Mouse (Mus musculus) kidney, postnatal 0 days (tissue): ENCODE data around the gene 1700042G07Rik. TPM values are rescaled to one million over a fixed set of nuclear protein-coding genes. Genes with fewer than 3 reads are reported as not detected.
"Not testable (repeated sequence)": the region's sequence is repeated elsewhere in the genome, so short reads cannot be mapped to it uniquely, and the experiment has no call there.

Source experiments
- ATAC-seq: fragments of 200-750 bp; cut with Nextera tagmentation; replicated peaks from 2 replicates; pipeline ENCODE4 v1.8.0; 2017; ENCODE audit warnings: low read depth, moderate number of reproducible peaks, moderate TSS enrichment, moderate library complexity; ENCODE audit not compliant: low FRiP score
- DNase-seq: peaks from one replicate; pipeline ENCODE4 v3.0.0-alpha.2; 2016; ENCODE audit warnings: low spot score
- H3K27ac ChIP-seq: fragments of 300-500 bp; sonication (generic); 2 replicates; pipeline ENCODE4 v1.5.1; 2014; ENCODE audit warnings: mild to moderate bottlenecking
- H3K27me3 ChIP-seq: fragments of 300-500 bp; sonication (generic); 2 replicates; pipeline ENCODE4 v1.6.1; 2014; ENCODE audit warnings: low read length, mixed read lengths; ENCODE audit not compliant: insufficient read depth
- H3K36me3 ChIP-seq: fragments of 300-500 bp; sonication (generic); 2 replicates; pipeline ENCODE4 v1.6.1; 2014; ENCODE audit warnings: low read length, mixed read lengths; ENCODE audit not compliant: insufficient read depth
- H3K4me1 ChIP-seq: fragments of 300-500 bp; sonication (generic); replicated peaks from 2 replicates; pipeline ENCODE4 v1.6.1; 2014; ENCODE audit warnings: antibody characterized with exemption, low read length, mixed read lengths; ENCODE audit not compliant: insufficient read depth
- H3K4me2 ChIP-seq: fragments of 300-500 bp; sonication (generic); 2 replicates; pipeline ENCODE4 v1.6.1; 2014; ENCODE audit warnings: mild to moderate bottlenecking, low read length, moderate library complexity, mixed read lengths
- H3K4me3 ChIP-seq: fragments of 300-500 bp; sonication (generic); replicated peaks from 2 replicates; pipeline ENCODE4 v1.5.1; 2014; ENCODE audit warnings: low read depth, low read length
- H3K9ac ChIP-seq: fragments of 300-500 bp; sonication (generic); 2 replicates; pipeline ENCODE4 v1.6.1; 2014; ENCODE audit warnings: low read depth, low read length
- H3K9me3 ChIP-seq: fragments of 300-500 bp; sonication (generic); replicated peaks from 2 replicates; pipeline ENCODE4 v1.6.1; 2016; ENCODE audit warnings: low read length, inconsistent platforms, mixed read lengths
- CTCF ChIP-seq: IDR thresholded peaks from 2 replicates; pipeline ENCODE4 v1.5.1; 2016; ENCODE audit warnings: antibody characterized with exemption, low read depth, mild to moderate bottlenecking, moderate library complexity
- WGBS: fragments of 180-500 bp; shearing (Covaris S2); extraction: QIAGEN DNeasy Blood & Tissue Kit; methylation state at CpG from one replicate; pipeline ENCODE4 v1.1.7; 2014; 5-methylcytosine and 5-hydroxymethylcytosine counted together
- polyA plus RNA-seq: library from polyadenylated mRNA; unstranded; fragments of >200 nt; fragmentation: Nextera tagmentation; extraction: Ambion mirVana; gene quantifications from 2 replicates; pipeline ENCODE4 v1.2.1, GENCODE M21; 2015

Gene 1700042G07Rik
- polyA plus RNA-seq, 1 experiment from 2014 or later: not detected

- no peaks in the 10 kb centered on the region for H3K27me3 ChIP-seq
- ATAC-seq: no peak
- no peak for TF ChIP-seq CTCF
- no peak overlapping the region for H3K4me3 ChIP-seq
- 62% methylated on average over 2 of the region's 2 CpGs for WGBS
- no peaks in the 10 kb centered on the region for H3K9me3 ChIP-seq
- DNase-seq: no peak
- no peaks in the 10 kb centered on the region for H3K36me3 ChIP-seq
- 0 out of 2 replicates have a peak, but pooled peaks cover 5% of the 10 kb centered on the region for H3K4me1 ChIP-seq
- no peak overlapping the region for H3K27ac ChIP-seq
- H3K4me2 ChIP-seq: no peak overlapping the region
- no peak overlapping the region for H3K9ac ChIP-seq
Measured at GRCm38 (mm10) chr4:116217046-116217445, 43.9 kb downstream of the 1700042G07Rik start.

GRCm38 (mm10) chr4:116217661-116218060 lies 44.5 kb downstream of the 1700042G07Rik start:
- H3K9ac ChIP-seq, H3K4me3 ChIP-seq, H3K27me3 ChIP-seq, ATAC-seq, H3K4me1 ChIP-seq, H3K9me3 ChIP-seq, H3K27ac ChIP-seq, H3K36me3 ChIP-seq, DNase-seq, H3K4me2 ChIP-seq: not testable (repeated sequence)
- WGBS: 100% methylated on average over 1 of the region's 1 CpGs

GRCm38 (mm10) chr4:116219056-116219455 lies 45.9 kb downstream of the 1700042G07Rik start:
- Histone ChIP-seq H3K27me3 (no peaks in the 10 kb centered on the region), H3K4me3 (no peak overlapping the region), H3K4me1 (peaks cover 7% of the 10 kb centered on the region; the same call in 1 of the 2 replicates), H3K36me3 (no peaks in the 10 kb centered on the region), H3K27ac (no peak overlapping the region), H3K9me3 (no peaks in the 10 kb centered on the region), H3K9ac (no peak overlapping the region), H3K4me2 (no peak overlapping the region)
- WGBS: 77% methylated on average over 1 of the region's 1 CpGs
- no peak for TF ChIP-seq CTCF
- DNase-seq: no peak
- ATAC-seq: no peak

GRCm38 (mm10) chr4:116220071-116220650 lies 47.0 kb downstream of the 1700042G07Rik start:
- Histone ChIP-seq H3K4me3 (peak overlapping the region; percentile 73), H3K27ac (peak overlapping the region; percentile 98), H3K9ac (peak overlapping the region; percentile 84), H3K27me3 (no peaks in the 10 kb centered on the region), H3K4me2 (peak overlapping the region; percentile 72), H3K4me1 (peaks cover 7% of the 10 kb centered on the region; the same call in 1 of the 2 replicates), H3K9me3 (no peaks in the 10 kb centered on the region), H3K36me3 (no peaks in the 10 kb centered on the region)
- WGBS: 2% methylated on average over 6 of the region's 6 CpGs
- DNase-seq: peak; percentile 53
- no peak for TF ChIP-seq CTCF
- no peak for ATAC-seq

GRCm38 (mm10) chr4:116220780-116221139 lies 47.6 kb downstream of the 1700042G07Rik start:
- WGBS: under 1% methylated on average over 20 of the region's 26 CpGs
- Histone ChIP-seq H3K4me3 (peak overlapping the region; percentile 73), H3K4me2 (peak overlapping the region; percentile 72), H3K9ac (peak overlapping the region; percentile 84), H3K27ac (peak overlapping the region; percentile 98), H3K36me3 (no peaks in the 10 kb centered on the region), H3K4me1 (peaks cover 7% of the 10 kb centered on the region; the same call in 1 of the 2 replicates), H3K9me3 (no peaks in the 10 kb centered on the region), H3K27me3 (no peaks in the 10 kb centered on the region)
- ATAC-seq (peak; percentile 60), DNase-seq (no peak)
- TF ChIP-seq CTCF: no peak

GRCm38 (mm10) chr4:116221140-116221851 lies 48.1 kb downstream of the 1700042G07Rik start, which contains the start of gene Pik3r3:
Gene Pik3r3, plus strand, starts transcription at chr4:116221618.
- H3K4me1 ChIP-seq: peaks cover 7% of the 10 kb centered on the region; the same call in 1 of the 2 replicates
- peak; percentile 100 for DNase-seq
- H3K4me3 ChIP-seq: peak within 1 kb of the TSS; percentile 73
- H3K27me3 ChIP-seq: no peaks in the 10 kb centered on the region
- TF ChIP-seq CTCF: no peak
- H3K27ac ChIP-seq: peak within 1 kb of the TSS; percentile 98
- H3K9me3 ChIP-seq: no peaks in the 10 kb centered on the region
- H3K9ac ChIP-seq: peak within 1 kb of the TSS; percentile 84
- H3K36me3 ChIP-seq: no peaks in the 10 kb centered on the region
- H3K4me2 ChIP-seq: peak within 1 kb of the TSS; percentile 72
- WGBS: 0% methylated on average over 50 of the region's 53 CpGs
- peak; percentile 100 for ATAC-seq
